Mouse (Mus musculus) forebrain, postnatal 0 days (tissue): ENCODE results near the gene Tmem45a. TPM values are rescaled to one million over a fixed set of nuclear protein-coding genes. Genes with fewer than 3 reads are reported as not detected.

Source experiments
- ATAC-seq: fragments of 200-750 bp; cut with Nextera tagmentation; 2 replicates; pipeline ENCODE4 v1.8.0; 2017; ENCODE audit warnings: mild to moderate bottlenecking, moderate library complexity
- DNase-seq: peaks from one replicate; pipeline ENCODE4 v3.0.0-alpha.2; 2015
- H3K27ac ChIP-seq: fragments of 300-500 bp; sonication (generic); 2 replicates; pipeline ENCODE4 v1.5.1; 2014; ENCODE audit warnings: low read depth, mild to moderate bottlenecking, antibody characterized with exemption, low read length, moderate library complexity, mixed read lengths
- H3K27me3 ChIP-seq: fragments of 300-500 bp; sonication (generic); 2 replicates; pipeline ENCODE4 v1.6.1; 2014; ENCODE audit warnings: mild to moderate bottlenecking, low read length, mixed read lengths; ENCODE audit not compliant: insufficient read depth
- H3K36me3 ChIP-seq: fragments of 300-500 bp; sonication (generic); 2 replicates; pipeline ENCODE4 v1.6.1; 2014; ENCODE audit warnings: mild to moderate bottlenecking, moderate library complexity; ENCODE audit not compliant: insufficient read depth
- H3K4me1 ChIP-seq: fragments of 300-500 bp; sonication (generic); 2 replicates; pipeline ENCODE4 v1.6.1; 2014; ENCODE audit warnings: antibody characterized with exemption; ENCODE audit not compliant: insufficient read depth
- H3K4me2 ChIP-seq: fragments of 300-500 bp; sonication (generic); 2 replicates; pipeline ENCODE4 v1.6.1; 2014; ENCODE audit warnings: low read depth, mild to moderate bottlenecking, moderate library complexity
- H3K4me3 ChIP-seq: fragments of 300-500 bp; sonication (generic); 2 replicates; pipeline ENCODE4 v1.5.1; 2014; ENCODE audit warnings: low read depth, low read length, mixed read lengths
- H3K9ac ChIP-seq: fragments of 300-500 bp; sonication (generic); 2 replicates; pipeline ENCODE4 v1.6.1; 2014; ENCODE audit warnings: mild to moderate bottlenecking
- H3K9me3 ChIP-seq: fragments of 300-500 bp; sonication (generic); 2 replicates; pipeline ENCODE4 v1.6.1; 2016; ENCODE audit warnings: low read length
- CTCF ChIP-seq: sonication (generic); IDR thresholded peaks from 2 replicates; pipeline ENCODE4 v1.5.1; 2016; ENCODE audit warnings: antibody characterized with exemption, control low read depth, low read depth
- WGBS: fragments of 180-500 bp; shearing (Covaris S2); extraction: QIAGEN DNeasy Blood & Tissue Kit; methylation state at CpG from one replicate; pipeline ENCODE4 v1.1.7; 2014; 5-methylcytosine and 5-hydroxymethylcytosine counted together
- polyA plus RNA-seq: library from polyadenylated mRNA; unstranded; fragments of >200 nt; fragmentation: Nextera tagmentation; extraction: Ambion mirVana; gene quantifications from 2 replicates; pipeline ENCODE4 v1.2.1, GENCODE M21; 2015
- total RNA-seq: library from RNA; depleted of rRNA; stranded (reverse); fragments of >200 nt; gene quantifications from 2 replicates; pipeline ENCODE4 v1.2.3, GENCODE M21; 2014; rRNA removed

Gene Tmem45a
- total and polyA plus RNA-seq, 2 experiments from 2014 or later: 3.0 to 4.0 TPM

- TF ChIP-seq CTCF: no peak
- WGBS: 78% methylated on average over 7 of the region's 7 CpGs
- Histone ChIP-seq H3K27ac (no peak overlapping the region), H3K9me3 (no peaks in the 10 kb centered on the region), H3K36me3 (no peaks in the 10 kb centered on the region), H3K4me2 (no peak overlapping the region), H3K27me3 (no peaks in the 10 kb centered on the region), H3K4me3 (no peak overlapping the region), H3K4me1 (no peaks in the 10 kb centered on the region), H3K9ac (no peak overlapping the region)
- no peak for DNase-seq
- ATAC-seq: no peak
Measured at GRCm38 (mm10) chr16:56798873-56799272, 87.1 kb downstream of the Tmem45a start.

GRCm38 (mm10) chr16:56795481-56796139 lies 90.4 kb downstream of the Tmem45a start, which contains the start of gene Adgrg7:
TSS of gene Adgrg7 (minus strand) at chr16:56795855.
- Histone ChIP-seq H3K36me3 (no peaks in the 10 kb centered on the region), H3K9me3 (no peaks in the 10 kb centered on the region), H3K9ac (no peak within 1 kb of the TSS), H3K27ac (no peak within 1 kb of the TSS), H3K4me1 (no peaks in the 10 kb centered on the region), H3K4me3 (no peak within 1 kb of the TSS), H3K27me3 (no peaks in the 10 kb centered on the region), H3K4me2 (no peak within 1 kb of the TSS)
- ATAC-seq (no peak), DNase-seq (no peak)
- no peak for TF ChIP-seq CTCF
- 81% methylated on average over 8 of the region's 8 CpGs for WGBS

- Histone ChIP-seq H3K9me3 (no peaks in the 10 kb centered on the region), H3K27me3 (no peaks in the 10 kb centered on the region), H3K9ac (no peak overlapping the region), H3K36me3 (no peaks in the 10 kb centered on the region), H3K27ac (no peak overlapping the region), H3K4me1 (no peaks in the 10 kb centered on the region), H3K4me2 (no peak overlapping the region), H3K4me3 (no peak overlapping the region)
- TF ChIP-seq CTCF: no peak
- DNase-seq (no peak), ATAC-seq (no peak)
- WGBS: 84% methylated on average over 7 of the region's 7 CpGs
Measured at GRCm38 (mm10) chr16:56794383-56795144, 91.4 kb downstream of the Tmem45a start.

GRCm38 (mm10) chr16:56793778-56794177 lies 92.2 kb downstream of the Tmem45a start:
- 85% methylated on average over 1 of the region's 1 CpGs for WGBS
- ATAC-seq: no peak
- no peaks in the 10 kb centered on the region for H3K27me3 ChIP-seq

GRCm38 (mm10) chr16:56785943-56786342 lies 100.0 kb downstream of the Tmem45a start:
- no peak overlapping the region for H3K4me2 ChIP-seq
- no peak for TF ChIP-seq CTCF

More at GRCm38 (mm10) chr16:56793778-56794177, 92.2 kb downstream of the Tmem45a start:
- Histone ChIP-seq H3K36me3 (no peaks in the 10 kb centered on the region), H3K9ac (no peak overlapping the region), H3K27ac (no peak overlapping the region), H3K9me3 (no peaks in the 10 kb centered on the region), H3K4me2 (no peak overlapping the region), H3K4me1 (no peaks in the 10 kb centered on the region), H3K4me3 (no peak overlapping the region)
- no peak for TF ChIP-seq CTCF
- no peak for DNase-seq

GRCm38 (mm10) chr16:56771163-56772105 lies 114.5 kb downstream of the Tmem45a start:
- H3K27me3 ChIP-seq: no peaks in the 10 kb centered on the region
- TF ChIP-seq CTCF: peak; percentile 87
- ATAC-seq: peak; percentile 95
- 49% methylated on average over 10 of the region's 10 CpGs for WGBS
- no peak overlapping the region for H3K4me2 ChIP-seq
- no peak overlapping the region for H3K4me3 ChIP-seq
- no peaks in the 10 kb centered on the region for H3K4me1 ChIP-seq
- no peaks in the 10 kb centered on the region for H3K36me3 ChIP-seq
- H3K9me3 ChIP-seq: no peaks in the 10 kb centered on the region
- DNase-seq: peak; percentile 81
- H3K27ac ChIP-seq: no peak overlapping the region
- H3K9ac ChIP-seq: no peak overlapping the region

More at GRCm38 (mm10) chr16:56785943-56786342, 100.0 kb downstream of the Tmem45a start:
- DNase-seq: no peak
- H3K9me3 ChIP-seq: no peaks in the 10 kb centered on the region
- H3K4me1 ChIP-seq: no peaks in the 10 kb centered on the region
- WGBS: 87% methylated on average over 2 of the region's 2 CpGs
- no peak for ATAC-seq
- no peaks in the 10 kb centered on the region for H3K36me3 ChIP-seq
- no peaks in the 10 kb centered on the region for H3K27me3 ChIP-seq
- H3K9ac ChIP-seq: no peak overlapping the region
- no peak overlapping the region for H3K27ac ChIP-seq
- no peak overlapping the region for H3K4me3 ChIP-seq

Other genes starting within 250 kb of the Tmem45a start
- 95.9 and 105 TPM in 2 replicates for gene Tfg, start 168.7 kb downstream of the Tmem45a start, total RNA-seq
- gene Tfg, start 168.7 kb downstream of the Tmem45a start, polyA plus RNA-seq: 151 and 155 TPM in 2 replicates
- not detected in 2 replicates for gene Adgrg7, start 90.3 kb downstream of the Tmem45a start, total RNA-seq
- gene Adgrg7, start 90.3 kb downstream of the Tmem45a start, polyA plus RNA-seq: not detected in 2 replicates
- gene Lnp1, start 41.9 kb upstream of the Tmem45a start, total RNA-seq: 0.76 and 1.9 TPM in 2 replicates
- 1.5 and 1.9 TPM in 2 replicates for gene Lnp1, start 41.9 kb upstream of the Tmem45a start, polyA plus RNA-seq
- 0.05 and 0.15 TPM in 2 replicates for gene Tmem45a2, start 185.2 kb upstream of the Tmem45a start, total RNA-seq
- gene Tmem45a2, start 185.2 kb upstream of the Tmem45a start, polyA plus RNA-seq: 0.10 TPM in 1 of 2 replicates, not detected in the other
- 129 and 138 TPM in 2 replicates for gene Tomm70a, start 235.5 kb upstream of the Tmem45a start, total RNA-seq
- 59.3 and 65.7 TPM in 2 replicates for gene Tomm70a, start 235.5 kb upstream of the Tmem45a start, polyA plus RNA-seq